Mouse (Mus musculus) stomach, postnatal 0 days (tissue): ENCODE results near the gene Slc31a2. TPM values are rescaled to one million over a fixed set of nuclear protein-coding genes. Genes with fewer than 3 reads are reported as not detected.
A peak's percentile ranks its signal among the peaks of the same experiment; 100 is the strongest.

ENCODE experiments used
- ATAC-seq: fragments of 200-750 bp; cut with Nextera tagmentation; 2 replicates; pipeline ENCODE4 v1.8.0; 2017; ENCODE audit not compliant: low FRiP score, low TSS enrichment
- DNase-seq: peaks from one replicate; pipeline ENCODE4 v3.0.0-alpha.2; 2016; ENCODE audit warnings: low spot score
- H3K27ac ChIP-seq: fragments of 300-500 bp; sonication (generic); replicated peaks from 2 replicates; pipeline ENCODE4 v1.5.1; 2014; ENCODE audit warnings: mild to moderate bottlenecking, control low read depth
- H3K27me3 ChIP-seq: fragments of 300-500 bp; sonication (generic); 2 replicates; pipeline ENCODE4 v1.6.1; 2014; ENCODE audit warnings: low read length; ENCODE audit not compliant: control insufficient read depth, insufficient read depth
- H3K36me3 ChIP-seq: fragments of 300-500 bp; sonication (generic); 2 replicates; pipeline ENCODE4 v1.6.1; 2014; ENCODE audit warnings: low read length, mixed read lengths; ENCODE audit not compliant: control insufficient read depth, insufficient read depth
- H3K4me1 ChIP-seq: fragments of 300-500 bp; sonication (generic); replicated peaks from 2 replicates; pipeline ENCODE4 v1.6.1; 2014; ENCODE audit warnings: antibody characterized with exemption; ENCODE audit not compliant: control insufficient read depth, insufficient read depth
- H3K4me2 ChIP-seq: fragments of 300-500 bp; sonication (generic); replicated peaks from 2 replicates; pipeline ENCODE4 v1.6.1; 2014; ENCODE audit warnings: low read depth, mild to moderate bottlenecking, control low read depth, moderate library complexity
- H3K4me3 ChIP-seq: fragments of 300-500 bp; sonication (generic); 2 replicates; pipeline ENCODE4 v1.5.1; 2014; ENCODE audit warnings: low read depth, low read length, control low read depth
- H3K9ac ChIP-seq: fragments of 300-500 bp; sonication (generic); 2 replicates; pipeline ENCODE4 v1.6.1; 2014; ENCODE audit warnings: mild to moderate bottlenecking, low read length, control low read depth, mixed read lengths
- H3K9me3 ChIP-seq: fragments of 300-500 bp; sonication (generic); 2 replicates; pipeline ENCODE4 v1.6.1; 2016; ENCODE audit warnings: low read length; ENCODE audit not compliant: control insufficient read depth
- CTCF ChIP-seq: IDR thresholded peaks from 2 replicates; pipeline ENCODE4 v1.5.1; 2016; ENCODE audit warnings: antibody characterized with exemption, low read depth, mild to moderate bottlenecking, moderate library complexity
- EP300 ChIP-seq: optimal IDR thresholded peaks from 2 replicates; pipeline ENCODE3; 2016; ENCODE audit warnings: antibody characterized with exemption
- WGBS: fragments of 180-500 bp; shearing (Covaris S2); extraction: QIAGEN DNeasy Blood & Tissue Kit; methylation state at CpG from one replicate; pipeline ENCODE4 v1.1.7; 2014; 5-methylcytosine and 5-hydroxymethylcytosine counted together
- polyA plus RNA-seq: library from polyadenylated mRNA; unstranded; fragments of >200 nt; fragmentation: Nextera tagmentation; extraction: Ambion mirVana; gene quantifications from 2 replicates; pipeline ENCODE4 v1.2.1, GENCODE M21; 2015

Gene Slc31a2
- polyA plus RNA-seq, 1 experiment from 2014 or later: 32.6 TPM

GRCm38 (mm10) chr4:62285576-62285975 lies 23.2 kb downstream of the Slc31a2 start:
- no peak for TF ChIP-seq EP300
- no peak for TF ChIP-seq CTCF
- no peak overlapping the region for H3K27ac ChIP-seq
- WGBS: 65% methylated on average over 8 of the region's 8 CpGs
- no peak overlapping the region for H3K4me3 ChIP-seq
- H3K4me1 ChIP-seq: peaks cover 5% of the 10 kb centered on the region
- no peak for DNase-seq
- no peak overlapping the region for H3K4me2 ChIP-seq
- no peaks in the 10 kb centered on the region for H3K36me3 ChIP-seq
- H3K9me3 ChIP-seq: no peaks in the 10 kb centered on the region
- no peak overlapping the region for H3K9ac ChIP-seq
- no peak for ATAC-seq
- no peaks in the 10 kb centered on the region for H3K27me3 ChIP-seq

GRCm38 (mm10) chr4:62286257-62286991 lies 24.1 kb downstream of the Slc31a2 start:
- WGBS: under 1% methylated on average over 55 of the region's 55 CpGs
- Histone ChIP-seq H3K9me3 (no peaks in the 10 kb centered on the region), H3K4me2 (peak overlapping the region; percentile 82), H3K4me1 (peaks cover 5% of the 10 kb centered on the region), H3K9ac (peak overlapping the region; percentile 66), H3K27ac (peak overlapping the region; percentile 82), H3K27me3 (no peaks in the 10 kb centered on the region), H3K4me3 (peak overlapping the region; percentile 69), H3K36me3 (no peaks in the 10 kb centered on the region)
- ATAC-seq: peak; percentile 94
- TF ChIP-seq EP300 (no peak), CTCF (peak; percentile 47)
- DNase-seq: peak; percentile 87

GRCm38 (mm10) chr4:62286992-62287900 lies 24.9 kb downstream of the Slc31a2 start:
- no peaks in the 10 kb centered on the region for H3K27me3 ChIP-seq
- H3K27ac ChIP-seq: peak overlapping the region; percentile 82
- H3K36me3 ChIP-seq: no peaks in the 10 kb centered on the region
- H3K9ac ChIP-seq: peak overlapping the region; percentile 66
- ATAC-seq (no peak), DNase-seq (peak; percentile 26)
- H3K4me1 ChIP-seq: peaks cover 5% of the 10 kb centered on the region
- peak overlapping the region; percentile 82 for H3K4me2 ChIP-seq
- H3K9me3 ChIP-seq: no peaks in the 10 kb centered on the region
- WGBS: 6% methylated on average over 12 of the region's 12 CpGs
- peak overlapping the region; percentile 69 for H3K4me3 ChIP-seq
- TF ChIP-seq EP300 (no peak), CTCF (no peak)

- 83% methylated on average over 7 of the region's 7 CpGs for WGBS
- no peak overlapping the region for H3K27ac ChIP-seq
- no peaks in the 10 kb centered on the region for H3K9me3 ChIP-seq
- DNase-seq: no peak
- no peak for ATAC-seq
- no peak overlapping the region for H3K4me2 ChIP-seq
- no peak overlapping the region for H3K4me3 ChIP-seq
- H3K36me3 ChIP-seq: peaks cover 2% of the 10 kb centered on the region; the same call in 1 of the 2 replicates
- no peak overlapping the region for H3K9ac ChIP-seq
- no peaks in the 10 kb centered on the region for H3K27me3 ChIP-seq
- no peak for TF ChIP-seq EP300
- no peak for TF ChIP-seq CTCF
- H3K4me1 ChIP-seq: peaks cover 5% of the 10 kb centered on the region
Observed at GRCm38 (mm10) chr4:62289226-62289625, 26.9 kb downstream of the Slc31a2 start.

GRCm38 (mm10) chr4:62290816-62291505 lies 28.6 kb downstream of the Slc31a2 start:
- DNase-seq (no peak), ATAC-seq (no peak)
- H3K27me3 ChIP-seq: no peaks in the 10 kb centered on the region
- no peak overlapping the region for H3K27ac ChIP-seq
- peaks cover 5% of the 10 kb centered on the region for H3K4me1 ChIP-seq
- H3K4me2 ChIP-seq: no peak overlapping the region
- TF ChIP-seq EP300 (no peak), CTCF (no peak)
- WGBS: 88% methylated on average over 9 of the region's 9 CpGs
- H3K4me3 ChIP-seq: no peak overlapping the region
- no peak overlapping the region for H3K9ac ChIP-seq
- H3K9me3 ChIP-seq: no peaks in the 10 kb centered on the region
- H3K36me3 ChIP-seq: peaks cover 4% of the 10 kb centered on the region; the same call in 1 of the 2 replicates
